26 mouse cellular contexts compared by ENCODE assay signal in the genomic region with DNA sequence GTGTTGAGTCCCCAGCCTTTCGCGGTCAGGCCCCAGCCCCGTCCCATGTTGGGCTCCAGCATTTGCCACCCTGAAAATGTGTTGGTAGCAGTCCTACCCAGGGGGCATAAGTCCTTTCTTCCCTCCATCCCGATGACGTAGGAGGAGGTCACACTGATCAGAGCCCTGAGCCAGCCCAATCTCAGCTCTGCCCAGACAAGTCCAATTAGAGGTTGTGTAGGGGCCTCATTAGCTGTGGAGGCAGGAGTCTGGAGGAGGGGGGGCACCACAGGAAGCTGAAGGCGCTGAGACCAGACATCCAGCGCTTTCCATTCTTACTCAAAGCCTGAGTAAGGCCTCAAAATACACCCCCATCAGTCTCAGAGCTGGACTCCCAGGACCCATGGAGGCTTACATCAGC. TPM values are rescaled to one million over a fixed set of nuclear protein-coding genes. Genes with fewer than 3 reads are reported as not detected.
A peak's percentile ranks its signal among the peaks of the same experiment; 100 is the strongest.
DNase-seq lines count a peak whose midpoint lies in the region; ATAC-seq lines count a peak whose summit lies in the region.
"Had no signal": no experiment of that assay in that cellular context is flagged by ENCODE, and none has a peak within 500 bp of the region (broad histone marks: within the 10 kb centered on the region; RNA-seq: fewer than 3 reads in every experiment).

No protein-coding gene starts in this region.

- H3K4me1 ChIP-seq in embryonic facial prominence, embryonic 13.5 days, result peaks cover 10% of the 10 kb centered on the region; the same call in 1 of the 2 replicates
- peaks cover 43% of the 10 kb centered on the region for H3K4me1 ChIP-seq in embryonic facial prominence, embryonic 10.5 days
- H3K4me1 ChIP-seq in limb, embryonic 13.5 days, result peaks cover 14% of the 10 kb centered on the region
- H3K4me1 ChIP-seq: embryonic facial prominence, embryonic 12.5 days had no signal

- H3K9ac ChIP-seq in embryonic facial prominence, embryonic 13.5 days, result peak overlapping the region; percentile 36; the same call in 1 of the 2 replicates
- peak overlapping the region; percentile 5; the same call in 1 of the 2 replicates for H3K9ac ChIP-seq in limb, embryonic 13.5 days
- H3K9ac ChIP-seq: embryonic facial prominence, embryonic 12.5 days; embryonic facial prominence, embryonic 15.5 days; forebrain, embryonic 12.5 days had no signal

- 57% methylated on average over 7 of the region's 7 CpGs for WGBS in embryonic facial prominence, embryonic 13.5 days
- WGBS in embryonic facial prominence, embryonic 10.5 days, result 59% methylated on average over 7 of the region's 7 CpGs
- 50% methylated on average over 7 of the region's 7 CpGs for WGBS in limb, embryonic 13.5 days

- peaks cover 87% of the 10 kb centered on the region for H3K27me3 ChIP-seq in embryonic facial prominence, embryonic 13.5 days
- H3K27me3 ChIP-seq in embryonic facial prominence, embryonic 10.5 days (replicated peaks; ENCODE audit: low read depth, poor library complexity, severe bottlenecking), result peaks cover 100% of the 10 kb centered on the region
- peaks cover 82% of the 10 kb centered on the region for H3K27me3 ChIP-seq in limb, embryonic 13.5 days

- no peaks in the 10 kb centered on the region for H3K9me3 ChIP-seq in embryonic facial prominence, embryonic 13.5 days
- H3K9me3 ChIP-seq in embryonic facial prominence, embryonic 10.5 days, result no peaks in the 10 kb centered on the region
- no peaks in the 10 kb centered on the region for H3K9me3 ChIP-seq in limb, embryonic 13.5 days
- H3K9me3 ChIP-seq: embryonic facial prominence, embryonic 12.5 days; embryonic facial prominence, embryonic 15.5 days; forebrain, embryonic 10.5 days; forebrain, embryonic 12.5 days; G1E had no signal

- H3K4me2 ChIP-seq in embryonic facial prominence, embryonic 13.5 days, result no peak overlapping the region
- H3K4me2 ChIP-seq in limb, embryonic 13.5 days (replicated peaks), result no peak overlapping the region
- H3K4me2 ChIP-seq: embryonic facial prominence, embryonic 12.5 days; embryonic facial prominence, embryonic 15.5 days; forebrain, embryonic 12.5 days had no signal

- H3K27ac ChIP-seq in embryonic facial prominence, embryonic 13.5 days, result no peak overlapping the region
- H3K27ac ChIP-seq in embryonic facial prominence, embryonic 10.5 days (replicated peaks), result no peak overlapping the region
- no peak overlapping the region for H3K27ac ChIP-seq in limb, embryonic 13.5 days
- H3K27ac ChIP-seq: embryonic facial prominence, embryonic 12.5 days; embryonic facial prominence, embryonic 15.5 days; forebrain, embryonic 10.5 days; forebrain, embryonic 12.5 days had no signal

- H3K4me3 ChIP-seq in embryonic facial prominence, embryonic 13.5 days, result no peak overlapping the region
- H3K4me3 ChIP-seq in embryonic facial prominence, embryonic 10.5 days, result no peak overlapping the region
- H3K4me3 ChIP-seq in limb, embryonic 13.5 days, result no peak overlapping the region
- H3K4me3 ChIP-seq: embryonic facial prominence, embryonic 12.5 days; embryonic facial prominence, embryonic 15.5 days; erythroblast, embryonic 14.5 days; forebrain, embryonic 10.5 days; forebrain, embryonic 12.5 days had no signal

- DNase-seq in embryonic facial prominence, embryonic 10.5 days (ENCODE audit: low spot score), result no peak
- DNase-seq in Muller cell, postnatal 12 days (ENCODE audit: inconsistent ontology term), result peak; percentile 48
- DNase-seq in retina, postnatal 1 day, result peak; percentile 77
- DNase-seq in spleen, postnatal 36 days (ENCODE audit: low spot score in 2 of 2), result no peak
- DNase-seq in thymus, postnatal 4 days, result no peak
- DNase-seq: adrenal gland, adult 2 months; adrenal gland, postnatal 10 days; adrenal gland, postnatal 25 days; B cell, adult 2 months; cerebellum, adult 11 months; cerebellum, adult 18-20 months; cerebellum, adult 8-10 months; cerebellum, adult 9-11 months; cerebellum, postnatal 14 days; embryo, embryonic 11 days had no signal

- ATAC-seq in embryonic facial prominence, embryonic 13.5 days (ENCODE audit: insufficient number of reproducible peaks, insufficient read depth, low FRiP score, low TSS enrichment, low read depth), result no peak
- no peak for ATAC-seq in limb, embryonic 13.5 days (ENCODE audit: low FRiP score, low read depth)
- ATAC-seq: CD4-positive, CD25-positive, alpha-beta regulatory T cell, adult 4 months; forebrain, embryonic 14.5 days; forebrain, embryonic 16.5 days had no signal

- H3K36me3 ChIP-seq in embryonic facial prominence, embryonic 13.5 days, result no peaks in the 10 kb centered on the region
- H3K36me3 ChIP-seq in embryonic facial prominence, embryonic 10.5 days (replicated peaks), result no peaks in the 10 kb centered on the region
- no peaks in the 10 kb centered on the region for H3K36me3 ChIP-seq in limb, embryonic 13.5 days
- H3K36me3 ChIP-seq: embryonic facial prominence, embryonic 12.5 days; embryonic facial prominence, embryonic 15.5 days; forebrain, embryonic 10.5 days; forebrain, embryonic 12.5 days; G1E had no signal

RNA-seq across cellular contexts. Expression of gene Pth2, which starts 5.1 kb away (rescaled TPM):
- polyA plus RNA-seq in embryonic facial prominence, embryonic 13.5 days (2015; fragmentation: Nextera tagmentation; extraction: Ambion mirVana), result not detected in 2 replicates
- not detected in 2 replicates for polyA plus RNA-seq in embryonic facial prominence, embryonic 10.5 days (2016; fragmentation: Nextera tagmentation; extraction: Ambion mirVana)
- not detected in 2 replicates for polyA plus RNA-seq in limb, embryonic 13.5 days (2015; fragmentation: Nextera tagmentation; extraction: Ambion mirVana)
- polyA plus RNA-seq: adrenal gland, adult 2 months; CD4-positive, CD25-positive, alpha-beta regulatory T cell, adult 4 months; embryonic facial prominence, embryonic 12.5 days; embryonic facial prominence, embryonic 15.5 days; erythroblast, embryonic 14.5 days; forebrain, embryonic 14.5 days; G1E had no signal

RNA-seq across cellular contexts. Expression of gene Gfy, which starts 6.6 kb away (rescaled TPM):
- polyA plus RNA-seq in embryonic facial prominence, embryonic 13.5 days (2015; fragmentation: Nextera tagmentation; extraction: Ambion mirVana), result 1.8 and 2.6 TPM in 2 replicates
- polyA plus RNA-seq in embryonic facial prominence, embryonic 10.5 days (2016; fragmentation: Nextera tagmentation; extraction: Ambion mirVana), result 0.10 and 0.29 TPM in 2 replicates
- polyA plus RNA-seq in limb, embryonic 13.5 days (2015; fragmentation: Nextera tagmentation; extraction: Ambion mirVana), result not detected in 2 replicates
- polyA plus RNA-seq: adrenal gland, adult 2 months; CD4-positive, CD25-positive, alpha-beta regulatory T cell, adult 4 months; erythroblast, embryonic 14.5 days; forebrain, embryonic 14.5 days; forebrain, embryonic 16.5 days; G1E had no signal

RNA-seq across cellular contexts. Expression of gene Ccdc155, which starts 18.8 kb away (rescaled TPM):
- polyA plus RNA-seq in embryonic facial prominence, embryonic 13.5 days (2015; fragmentation: Nextera tagmentation; extraction: Ambion mirVana), result 0.53 and 1.2 TPM in 2 replicates
- 0.62 and 0.67 TPM in 2 replicates for polyA plus RNA-seq in embryonic facial prominence, embryonic 10.5 days (2016; fragmentation: Nextera tagmentation; extraction: Ambion mirVana)
- polyA plus RNA-seq in limb, embryonic 13.5 days (2015; fragmentation: Nextera tagmentation; extraction: Ambion mirVana), result 0.93 and 1.4 TPM in 2 replicates
- polyA plus RNA-seq: CD4-positive, CD25-positive, alpha-beta regulatory T cell, adult 4 months; G1E had no signal

RNA-seq across cellular contexts. Expression of gene Slc17a7, which starts 22.2 kb away (rescaled TPM):
- 0.18 and 0.22 TPM in 2 replicates for polyA plus RNA-seq in embryonic facial prominence, embryonic 13.5 days (2015; fragmentation: Nextera tagmentation; extraction: Ambion mirVana)
- 0.74 and 1.2 TPM in 2 replicates for polyA plus RNA-seq in embryonic facial prominence, embryonic 10.5 days (2016; fragmentation: Nextera tagmentation; extraction: Ambion mirVana)
- polyA plus RNA-seq in limb, embryonic 13.5 days (2015; fragmentation: Nextera tagmentation; extraction: Ambion mirVana), result 0.19 and 0.23 TPM in 2 replicates
- polyA plus RNA-seq: CD4-positive, CD25-positive, alpha-beta regulatory T cell, adult 4 months had no signal

RNA-seq across cellular contexts. Expression of gene Dkkl1, which starts 26.0 kb away (rescaled TPM):
- 2.3 and 3.0 TPM in 2 replicates for polyA plus RNA-seq in embryonic facial prominence, embryonic 13.5 days (2015; fragmentation: Nextera tagmentation; extraction: Ambion mirVana)
- 1.2 and 2.0 TPM in 2 replicates for polyA plus RNA-seq in embryonic facial prominence, embryonic 10.5 days (2016; fragmentation: Nextera tagmentation; extraction: Ambion mirVana)
- 1.3 and 1.4 TPM in 2 replicates for polyA plus RNA-seq in limb, embryonic 13.5 days (2015; fragmentation: Nextera tagmentation; extraction: Ambion mirVana)
- polyA plus RNA-seq: adrenal gland, adult 2 months; G1E had no signal

Comparison
In these comparisons a context has a peak if more than half of its experiments do, and no peak if none do; other contexts are left out.
1. DNase-seq: peak in Muller cell, postnatal 12 days (single experiment) and retina, postnatal 1 day (single experiment); none in embryonic facial prominence, embryonic 10.5 days (single experiment), spleen, postnatal 36 days (0 of 2) and thymus, postnatal 4 days (single experiment).